Mouse (Mus musculus): ENCODE measurements at regions not wholly inside any gene's neighbourhood (a gene's known extent, or its start where the extent isn't known, plus 50 kb on each side); places are given as distances from the start of the nearest gene placed in this dataset.

- TF ChIP-seq POLR2A (IDR thresholded peaks at IDR 0.05; ENCODE audit: insufficient read depth, low read depth, low read length) (no peak), CTCF (IDR thresholded peaks at IDR 0.05; ENCODE audit: insufficient read depth, low read depth, low read length) (no peak)
Observed at GRCm38 (mm10) chr3:21965556-21965955, 110.9 kb upstream of the Tbl1xr1 start.
